Mouse (Mus musculus) CH12.LX (cell line): ENCODE data around the gene A430078G23Rik. TPM values are rescaled to one million over a fixed set of nuclear protein-coding genes. Genes with fewer than 3 reads are reported as not detected.

Experiments
- DNase-seq: peaks from one replicate; pipeline ENCODE4 v3.0.0-alpha.2; 2013; ENCODE audit errors: extremely low read depth
- H3K27ac ChIP-seq: 2 replicates; pipeline ENCODE4 v1.5.1; 2012; ENCODE audit warnings: low read depth, mild to moderate bottlenecking, control low read depth, moderate library complexity; ENCODE audit not compliant: insufficient read depth
- H3K27me3 ChIP-seq: replicated peaks from 2 replicates; pipeline ENCODE3; 2012; ENCODE audit warnings: inconsistent platforms
- H3K36me3 ChIP-seq, 2 experiments: replicated peaks in 1 of 2; 2 replicates each; pipeline versions ENCODE3 to v1.6.1; 2012; ENCODE audit warnings: inconsistent platforms in 1 of 2, low read length in 1 of 2, mild to moderate bottlenecking in 1 of 2, mixed read lengths in 1 of 2, moderate library complexity in 1 of 2; ENCODE audit not compliant: control insufficient read depth in 1 of 2, insufficient read depth in 1 of 2
- H3K4me1 ChIP-seq, 2 experiments: 2 replicates each; pipeline ENCODE4 v1.6.1; 2012; ENCODE audit warnings: inconsistent platforms in 1 of 2, moderate library complexity in 1 of 2; ENCODE audit not compliant: insufficient read depth in 2 of 2, control insufficient read depth in 1 of 2
- H3K4me2 ChIP-seq: 2 replicates; pipeline ENCODE4 v1.6.1; 2012; ENCODE audit warnings: low read depth, mild to moderate bottlenecking, control low read depth; ENCODE audit not compliant: poor library complexity, insufficient read depth, severe bottlenecking
- H3K4me3 ChIP-seq, 3 experiments: fragments of 150-350 bp in 1 of 3; sonication (generic) in 1 of 3; replicated peaks in 1 of 3; 2 replicates each; pipeline versions ENCODE3 to v1.5.1; 2011 to 2012; ENCODE audit warnings: low read depth in 2 of 3, low read length in 2 of 3, mild to moderate bottlenecking in 2 of 3, moderate library complexity in 2 of 3, control low read depth in 1 of 3, improper control_type of control experiment in 1 of 3, inconsistent platforms in 1 of 3, mixed read lengths in 1 of 3; ENCODE audit not compliant: poor library complexity in 1 of 3
- H3K79me2 ChIP-seq: replicated peaks from 2 replicates; pipeline ENCODE4 v1.6.1; 2012; ENCODE audit warnings: mild to moderate bottlenecking, moderate library complexity; ENCODE audit not compliant: control insufficient read depth, poor library complexity, insufficient read depth, severe bottlenecking; ENCODE audit errors: extremely low read depth
- H3K9ac ChIP-seq: 2 replicates; pipeline ENCODE4 v1.6.1; 2012; ENCODE audit warnings: low read depth, mild to moderate bottlenecking, control low read depth, moderate library complexity; ENCODE audit not compliant: insufficient read depth
- H3K9me3 ChIP-seq: replicated peaks from 2 replicates; pipeline ENCODE3; 2012; ENCODE audit warnings: low read length, inconsistent platforms, mixed read lengths
- BHLHE40 ChIP-seq: IDR thresholded peaks from 2 replicates; pipeline ENCODE4 v1.6.1; 2011; ENCODE audit warnings: mild to moderate bottlenecking, low read depth, low read length, improper control_type of control experiment
- ELF1 ChIP-seq: IDR thresholded peaks from 2 replicates; pipeline ENCODE4 v1.6.1; 2014; ENCODE audit warnings: low read depth, mild to moderate bottlenecking, inconsistent platforms, low read length, improper control_type of control experiment
- ETS1 ChIP-seq: conservative IDR thresholded peaks from 2 replicates; pipeline ENCODE4 v1.6.1; 2012; ENCODE audit warnings: low read depth, mild to moderate bottlenecking, inconsistent platforms, low read length, improper control_type of control experiment, moderate library complexity
- GABPA ChIP-seq: IDR thresholded peaks from 2 replicates; pipeline ENCODE4 v1.6.1; 2012; ENCODE audit warnings: low read depth, low read length, improper control_type of control experiment, inconsistent platforms; ENCODE audit not compliant: insufficient replicate concordance
- IRF4 ChIP-seq: IDR thresholded peaks from 2 replicates; pipeline ENCODE4 v1.6.1; 2014; ENCODE audit warnings: low read depth, mild to moderate bottlenecking, inconsistent platforms, low read length, improper control_type of control experiment
- JUN ChIP-seq: IDR thresholded peaks from 2 replicates; pipeline ENCODE4 v1.6.1; 2011; ENCODE audit warnings: low read depth, mild to moderate bottlenecking, low read length, improper control_type of control experiment, moderate library complexity; ENCODE audit not compliant: insufficient read depth
- JUND ChIP-seq: conservative IDR thresholded peaks from 2 replicates; pipeline ENCODE4 v1.6.1; 2011; ENCODE audit warnings: low read depth, low read length, improper control_type of control experiment
- MEF2A ChIP-seq: IDR thresholded peaks from 2 replicates; pipeline ENCODE4 v1.6.1; 2014; ENCODE audit warnings: low read depth, mild to moderate bottlenecking, inconsistent platforms, low read length, improper control_type of control experiment, borderline replicate concordance
- MXI1 ChIP-seq: IDR thresholded peaks from 2 replicates; pipeline ENCODE4 v1.6.1; 2011; ENCODE audit warnings: mild to moderate bottlenecking, low read depth, low read length, improper control_type of control experiment
- NRF1 ChIP-seq: IDR thresholded peaks from 2 replicates; pipeline ENCODE4 v1.6.1; 2014; ENCODE audit warnings: low read depth, mild to moderate bottlenecking, inconsistent platforms, low read length, improper control_type of control experiment, moderate library complexity
- PAX5 ChIP-seq: IDR thresholded peaks from 2 replicates; pipeline ENCODE4 v1.6.1; 2012; ENCODE audit warnings: low read length, inconsistent platforms, mixed read lengths
- POLR2A ChIP-seq: IDR thresholded peaks from 2 replicates; pipeline ENCODE4 v1.6.1; 2011; ENCODE audit warnings: low read depth, mild to moderate bottlenecking, improper control_type of control experiment, low read length
- RCOR1 ChIP-seq: conservative IDR thresholded peaks from 2 replicates; pipeline ENCODE4 v1.6.1; 2012; ENCODE audit warnings: low read depth, mild to moderate bottlenecking, inconsistent platforms, low read length, improper control_type of control experiment
- TBP ChIP-seq: conservative IDR thresholded peaks from 2 replicates; pipeline ENCODE4 v1.6.1; 2011; ENCODE audit warnings: low read depth, low read length, improper control_type of control experiment
- TCF12 ChIP-seq: IDR thresholded peaks from 2 replicates; pipeline ENCODE4 v1.6.1; 2014; ENCODE audit warnings: low read depth, mild to moderate bottlenecking, inconsistent platforms, low read length, improper control_type of control experiment
- UBTF ChIP-seq: IDR thresholded peaks from 2 replicates; pipeline ENCODE4 v1.6.1; 2012; ENCODE audit warnings: low read depth, mild to moderate bottlenecking, inconsistent platforms, low read length, improper control_type of control experiment, moderate library complexity
- USF1 ChIP-seq: IDR thresholded peaks from 2 replicates; pipeline ENCODE4 v1.6.1; 2014; ENCODE audit warnings: low read depth, mild to moderate bottlenecking, inconsistent platforms, low read length, improper control_type of control experiment
- USF2 ChIP-seq: conservative IDR thresholded peaks from 2 replicates; pipeline ENCODE4 v1.6.1; 2011; ENCODE audit warnings: low read depth, low read length, improper control_type of control experiment
- ZC3H11A ChIP-seq: IDR thresholded peaks from 2 replicates; pipeline ENCODE4 v1.6.1; 2012; ENCODE audit warnings: low read depth, mild to moderate bottlenecking, inconsistent platforms, low read length, improper control_type of control experiment
- ZMIZ1 ChIP-seq: IDR thresholded peaks from 2 replicates; pipeline ENCODE4 v1.6.1; 2012; ENCODE audit warnings: low read depth, mild to moderate bottlenecking, inconsistent platforms, low read length, improper control_type of control experiment
- ZNF384 ChIP-seq: IDR thresholded peaks from 2 replicates; pipeline ENCODE4 v1.6.1; 2012; ENCODE audit warnings: low read depth, low read length, improper control_type of control experiment, inconsistent platforms
- dilution Hi-C: fragments of 300-500 bp; cut with MboI; formaldehyde crosslinking; loops from 2 replicates; pipeline ENCODE4 v1.14.3; 2020; ENCODE audit warnings: low sequenced_read_pairs; ENCODE audit not compliant: extremely low pct_unique_long_range_greater_than_20kb, extremely low pct_ligation_motif_present
- in situ Hi-C: fragments of 300-500 bp; cut with MboI; formaldehyde crosslinking; loops from 3 replicates; pipeline ENCODE4 v1.14.3; 2019; ENCODE audit warnings: low sequenced_read_pairs, low pct_ligation_motif_present, low pct_unique_long_range_greater_than_20kb, mixed read lengths
- polyA plus RNA-seq: library from polyadenylated mRNA; unstranded; fragments of >175 nt; gene quantifications from 2 replicates; pipeline ENCODE4 v1.2.1, GENCODE M21; 2012; ENCODE audit warnings: low read depth; ENCODE audit not compliant: insufficient read length
- total RNA-seq, 2 experiments: library from RNA; depleted of rRNA; stranded (reverse); fragments of 300-350 nt in 1 of 2; fragments of >200 nt in 1 of 2; gene quantifications; 2 replicates each; pipeline ENCODE4 v1.2.3; 2012 to 2014

The A430078G23Rik gene
- total and polyA plus RNA-seq, 3 experiments, result not detected

- dilution Hi-C loops, result no loop called here
Observed at GRCm38 (mm10) chr8:3392293-3392692, 39.1 kb downstream of the A430078G23Rik start.

GRCm38 (mm10) chr8:3392771-3393710 lies 39.8 kb downstream of the A430078G23Rik start, which contains the start of gene Arhgef18:
Gene Arhgef18 (plus strand): TSS chr8:3393006.
- Histone ChIP-seq H3K36me3 (no peaks in the 10 kb centered on the region), H3K27me3 (no peaks in the 10 kb centered on the region), H3K27ac (no peak within 1 kb of the TSS), H3K9ac (no peak within 1 kb of the TSS), H3K9me3 (no peaks in the 10 kb centered on the region), H3K4me1 (no peaks in the 10 kb centered on the region), H3K4me2 (no peak within 1 kb of the TSS), H3K79me2 (no peaks in the 10 kb centered on the region), H3K4me3 (no peak within 1 kb of the TSS)
- no peak for TF ChIP-seq IRF4
- TF ChIP-seq GABPA, result no peak
- no peak for TF ChIP-seq USF1
- TF ChIP-seq UBTF, result no peak
- no peak for TF ChIP-seq MXI1
- no peak for TF ChIP-seq JUN
- TF ChIP-seq ELF1, result no peak
- no peak for TF ChIP-seq NRF1
- no peak for TF ChIP-seq POLR2A
- TF ChIP-seq TCF12, result no peak
- no peak for TF ChIP-seq USF2
- TF ChIP-seq ZMIZ1, result no peak
- no peak for DNase-seq
- dilution Hi-C loops, result no loop called here
- in situ Hi-C loops, result no loop called here

More at GRCm38 (mm10) chr8:3392293-3392692, 39.1 kb downstream of the A430078G23Rik start:
- Histone ChIP-seq H3K9ac (no peak overlapping the region), H3K27ac (no peak overlapping the region), H3K4me2 (no peak overlapping the region), H3K4me1 (no peaks in the 10 kb centered on the region), H3K9me3 (no peaks in the 10 kb centered on the region), H3K79me2 (no peaks in the 10 kb centered on the region), H3K27me3 (no peaks in the 10 kb centered on the region), H3K4me3 (no peak overlapping the region), H3K36me3 (no peaks in the 10 kb centered on the region)
- in situ Hi-C loops, result no loop called here
- DNase-seq, result no peak
- TF ChIP-seq MEF2A (no peak), GABPA (no peak), BHLHE40 (no peak), JUND (no peak), MXI1 (no peak), ETS1 (no peak), PAX5 (no peak), ZNF384 (no peak), ZC3H11A (no peak), TBP (no peak), RCOR1 (no peak)
